ENCODE assay signal across 9 mouse cellular contexts in the genomic region with DNA sequence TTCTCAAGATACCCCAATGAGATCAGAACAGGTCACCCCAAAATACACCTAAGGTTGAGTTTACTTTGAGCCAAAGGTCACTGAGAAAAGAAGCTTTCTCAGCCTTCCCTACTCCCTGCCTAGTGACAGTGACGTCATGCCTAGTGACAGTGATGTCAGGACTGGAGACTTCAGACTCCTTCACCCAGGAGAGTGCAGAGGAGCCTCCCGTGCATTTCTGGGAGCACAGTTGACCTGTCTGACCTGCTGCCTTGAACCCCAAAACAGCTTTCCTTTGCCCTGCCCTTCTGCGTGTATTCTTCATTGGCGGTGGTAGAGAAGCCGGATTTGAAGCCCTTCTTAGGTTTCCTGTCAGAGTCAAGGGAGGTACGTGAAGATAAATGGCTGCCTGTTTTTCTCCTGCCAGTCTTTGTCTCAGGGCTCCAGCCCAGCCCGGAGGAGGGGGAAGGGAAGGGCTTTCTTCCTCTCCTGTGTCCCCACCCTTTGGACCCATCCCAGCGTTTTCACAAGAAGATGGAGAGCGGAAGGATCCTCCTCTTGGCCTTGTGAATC. TPM values are rescaled to one million over a fixed set of nuclear protein-coding genes. Genes with fewer than 3 reads are reported as not detected.
DNase-seq lines count a peak whose midpoint lies in the region; ATAC-seq and TF ChIP-seq lines count a peak whose summit lies in the region.
"Had no signal": no experiment of that assay in that cellular context is flagged by ENCODE, and none has a peak within 500 bp of the region (broad histone marks: within the 10 kb centered on the region; RNA-seq: fewer than 3 reads in every experiment).

No protein-coding gene starts in this region.

- no peak overlapping the region for H3K4me2 ChIP-seq in heart, embryonic 13.5 days

- H3K9me3 ChIP-seq in heart, embryonic 13.5 days = no peaks in the 10 kb centered on the region

- ATAC-seq in heart, embryonic 13.5 days (ENCODE audit: extremely low read depth, insufficient number of reproducible peaks, low FRiP score, low TSS enrichment) = no peak
- ATAC-seq: forebrain, embryonic 16.5 days had no signal

- H3K4me1 ChIP-seq in heart, embryonic 13.5 days = peaks cover 40% of the 10 kb centered on the region
- peaks cover 20% of the 10 kb centered on the region for H3K4me1 ChIP-seq in lung, adult 2 months (ENCODE audit: control insufficient read depth, insufficient read depth, low read length)

- H3K27me3 ChIP-seq in heart, embryonic 13.5 days (replicated peaks) = no peaks in the 10 kb centered on the region

- peak; percentile 74 for DNase-seq in ES-CJ7 (ENCODE audit: low read depth, low spot score)
- DNase-seq in adrenal gland, adult 2 months = peak; percentile 94
- DNase-seq in lung, adult 2 months = peak; percentile 48
- DNase-seq in frontal cortex, postnatal 10 days (ENCODE audit: low spot score in 2 of 2) = no peak
- no peak for DNase-seq in layer of hippocampus, postnatal 36 days
- DNase-seq in embryo, embryonic 9.5 days (ENCODE audit: extremely low spot score) = no peak
- DNase-seq in cerebellum, adult 11-12 months = no peak

- no peak overlapping the region for H3K4me3 ChIP-seq in heart, embryonic 13.5 days
- H3K4me3 ChIP-seq in lung, adult 2 months (replicated peaks; ENCODE audit: extremely low read depth, low read depth, low read length) = peak overlapping the region; percentile 39

- no peak overlapping the region for H3K9ac ChIP-seq in heart, embryonic 13.5 days

- TF ChIP-seq POLR2A in lung, adult 2 months (IDR thresholded peaks at IDR 0.05; ENCODE audit: borderline replicate concordance, extremely low read depth, low read depth, low read length) = peak; percentile 23; the same call in 1 of the 2 replicates

- H3K27ac ChIP-seq in heart, embryonic 13.5 days (replicated peaks) = peak overlapping the region; percentile 48

- TF ChIP-seq CTCF in lung, adult 2 months (IDR thresholded peaks at IDR 0.05; ENCODE audit: insufficient read depth, low read length) = no peak

- WGBS in heart, embryonic 13.5 days = 46% methylated on average over 9 of the region's 9 CpGs
- WGBS in lung, adult 2 months = 36% methylated on average over 9 of the region's 9 CpGs

- H3K36me3 ChIP-seq in heart, embryonic 13.5 days = peaks cover 13% of the 10 kb centered on the region; the same call in 1 of the 2 replicates

RNA-seq across cellular contexts. Expression of a gene that starts 3.5 kb away (rescaled TPM):
- 10 to 100 TPM; 41.2 to 55.9 TPM for total RNA-seq in adrenal gland, adult 2 months (2021)
- 104 and 124 TPM in 2 replicates for polyA plus RNA-seq in adrenal gland, adult 2 months (2012; rRNA removed)
- 29.2 and 31.0 TPM in 2 replicates for polyA plus RNA-seq in heart, embryonic 13.5 days (2015; fragmentation: Nextera tagmentation; extraction: Ambion mirVana)
- 64.9 and 78.0 TPM in 2 replicates for polyA plus RNA-seq in lung, adult 2 months (2012; rRNA removed)
- total RNA-seq in layer of hippocampus, postnatal 36 days (2021) = 10 to 100 TPM; 35.8 to 37.7 TPM

RNA-seq across cellular contexts. Expression of a gene that starts 9.2 kb away (rescaled TPM):
- total RNA-seq in adrenal gland, adult 2 months (2021) = 100 to 1,000 TPM in 1 of 2 experiments, 10 to 100 TPM in 1; 98.5 to 118 TPM
- 107 and 149 TPM in 2 replicates for polyA plus RNA-seq in adrenal gland, adult 2 months (2012; rRNA removed)
- 8.2 and 10.6 TPM in 2 replicates for polyA plus RNA-seq in heart, embryonic 13.5 days (2015; fragmentation: Nextera tagmentation; extraction: Ambion mirVana)
- polyA plus RNA-seq in lung, adult 2 months (2012; rRNA removed) = 46.1 and 72.9 TPM in 2 replicates
- 100 to 1,000 TPM; 151 to 168 TPM for total RNA-seq in layer of hippocampus, postnatal 36 days (2021)

Comparison
In these comparisons a context has a peak if more than half of its experiments do, and no peak if none do; other contexts are left out.
1. DNase-seq: peak in ES-CJ7 (single experiment), adrenal gland, adult 2 months (single experiment) and lung, adult 2 months (single experiment); none in frontal cortex, postnatal 10 days (0 of 2), layer of hippocampus, postnatal 36 days (0 of 2), embryo, embryonic 9.5 days (single experiment) and cerebellum, adult 11-12 months (single experiment).